Mouse (Mus musculus) cerebellum, postnatal 10 days (tissue): Measurements from ENCODE around the gene Olfr1040.
"Not testable (repeated sequence)": the region's sequence is repeated elsewhere in the genome, so short reads cannot be mapped to it uniquely, and the experiment has no call there.

Experiments
- DNase-seq, 2 experiments: peaks; one replicate each; pipeline ENCODE4 v3.0.0; 2021; ENCODE audit warnings: mixed read lengths in 2 of 2

Olfr1040 gene

GRCm38 (mm10) chr2:86146632-86147031 lies at the start of gene Olfr1040:
Gene Olfr1040 (minus strand): TSS chr2:86146732.
- no peak for DNase-seq

- no peak for DNase-seq
Measured at GRCm38 (mm10) chr2:86195863-86196262, 49.3 kb upstream of the Olfr1040 start.

DNA sequence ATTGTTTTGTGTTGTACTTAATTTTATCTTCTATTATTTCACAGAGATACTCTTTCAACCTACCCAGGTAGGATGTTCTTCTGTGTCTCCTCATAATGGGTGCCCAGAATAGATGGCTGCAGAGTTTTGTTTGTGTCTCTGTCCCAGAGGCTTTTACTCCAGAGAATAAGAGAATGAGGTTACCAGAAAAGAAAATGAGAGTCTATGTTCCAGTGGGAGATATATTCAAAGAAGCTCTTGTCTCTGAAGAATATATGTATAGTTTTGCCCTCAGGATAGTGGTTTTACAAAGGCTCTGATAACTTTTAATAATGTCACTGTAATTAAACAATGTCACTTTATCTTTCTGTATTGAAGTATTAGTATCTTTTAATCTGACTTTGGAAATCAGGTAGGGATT lies 39.1 kb upstream of the Olfr1040 start, which contains the start of gene Olfr52:
Gene Olfr52, minus strand, starts transcription at position 101 of the 400 bp plus-strand sequence.
- no peak for DNase-seq

DNA sequence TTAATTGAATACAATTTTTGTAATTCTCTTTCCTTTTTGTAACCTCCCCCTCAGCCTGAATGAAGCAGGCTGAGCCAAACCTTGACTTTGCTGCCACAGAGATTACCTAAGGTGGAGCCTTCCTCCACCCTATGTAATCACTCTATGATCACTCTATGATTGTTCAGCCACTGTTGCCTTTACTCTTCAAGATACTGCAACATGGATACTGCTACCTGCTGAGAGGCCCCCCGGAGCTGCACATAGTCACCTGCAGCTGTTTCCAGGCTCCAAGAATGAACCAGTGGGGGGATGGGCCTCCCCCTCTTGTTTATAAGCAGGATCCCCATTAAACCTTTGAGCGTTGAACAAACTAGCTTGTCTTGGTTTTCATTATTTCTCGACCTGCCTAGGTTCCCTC lies 33.4 kb upstream of the Olfr1040 start:
- DNase-seq = peak in 1 of 2 experiments; percentile 0

GRCm38 (mm10) chr2:86177720-86178119 lies 31.2 kb upstream of the Olfr1040 start, which contains the start of gene Olfr1044:
Gene Olfr1044 (minus strand): TSS chr2:86177820.
- DNase-seq = no peak

DNA sequence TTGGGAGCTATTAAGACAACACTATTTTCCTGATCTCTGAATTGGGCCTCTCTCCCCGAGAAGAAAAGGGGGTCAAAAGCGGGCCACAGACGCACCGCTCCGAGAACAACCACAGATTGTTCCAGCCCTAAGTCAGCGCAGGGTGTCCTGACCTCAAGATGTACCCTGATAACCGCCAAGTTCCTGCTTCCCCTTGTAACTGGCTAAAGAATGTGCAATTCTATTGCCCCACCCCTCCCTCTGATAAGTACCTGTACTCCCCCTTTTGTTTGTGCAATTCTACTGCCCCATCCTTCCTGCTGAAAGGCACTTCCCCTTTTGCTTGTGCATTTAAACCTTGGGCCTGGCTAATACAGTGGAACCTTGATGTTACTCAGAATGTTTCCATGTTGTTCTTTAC lies 28.9 kb upstream of the Olfr1040 start:
- DNase-seq = not testable (repeated sequence)

DNA sequence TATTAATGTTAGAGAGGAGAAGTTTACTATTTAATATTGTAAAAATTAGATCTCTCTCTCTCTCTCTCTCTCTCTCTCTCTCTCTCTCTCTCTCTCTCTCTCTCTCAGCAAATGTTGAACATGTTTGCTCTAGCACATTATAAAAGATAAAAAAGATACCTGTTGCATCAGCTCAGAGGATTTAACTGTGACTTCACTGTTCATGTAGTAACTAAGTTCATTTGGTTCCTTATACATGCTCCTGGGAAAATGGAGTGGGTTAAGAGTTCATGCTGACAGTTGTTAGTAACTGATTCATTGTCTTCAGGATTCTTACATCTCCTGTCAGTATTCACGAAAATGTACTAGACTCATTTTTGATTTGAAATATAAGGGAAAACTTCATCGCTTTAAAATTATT lies 20.9 kb upstream of the Olfr1040 start, which contains the start of gene Olfr1043:
Gene Olfr1043, minus strand, starts transcription at position 101 of the 400 bp plus-strand sequence.
- no peak for DNase-seq

DNA sequence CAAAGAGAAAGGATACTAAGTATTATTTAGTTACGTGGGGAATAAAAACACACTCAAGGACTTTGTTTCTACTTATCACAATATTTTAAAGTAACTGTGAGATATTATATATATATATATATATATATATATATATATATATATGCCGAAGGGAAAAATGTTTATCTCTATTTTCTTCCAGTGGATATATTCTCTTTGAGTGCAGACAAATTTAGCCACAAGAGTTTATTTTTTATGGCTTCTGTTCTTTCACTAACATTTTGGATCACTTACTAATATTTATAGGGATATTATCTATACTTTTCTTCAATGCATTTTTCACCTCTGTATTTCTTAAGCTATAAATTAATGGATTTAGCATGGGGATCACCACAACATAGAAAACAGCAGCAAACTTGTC lies 15.2 kb upstream of the Olfr1040 start, which contains the start of gene Olfr1042:
Gene Olfr1042, minus strand, starts transcription at position 101 of the 400 bp plus-strand sequence.
- DNase-seq = no peak

DNA sequence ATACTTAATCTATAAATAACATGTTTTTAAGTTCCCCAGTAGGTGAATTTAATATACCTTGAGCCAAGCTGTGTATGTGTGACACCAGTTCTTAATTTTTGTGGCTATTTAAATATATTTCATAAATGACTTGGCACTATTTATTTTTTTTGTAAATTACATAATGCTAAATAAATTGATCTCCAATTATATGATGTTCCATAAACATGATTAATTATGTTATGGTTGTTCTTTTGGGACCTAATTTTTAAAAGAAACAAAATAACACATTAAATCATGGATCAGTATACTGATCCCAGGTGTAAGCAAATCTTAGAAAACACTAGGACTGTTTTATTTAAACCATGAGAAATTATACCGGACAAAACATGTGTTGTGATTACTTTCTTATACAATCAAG lies 10.7 kb downstream of the Olfr1040 start, which contains the start of gene Olfr1039:
Gene Olfr1039, minus strand, starts transcription at position 101 of the 400 bp plus-strand sequence.
- DNase-seq = no peak
